Mouse (Mus musculus) liver, embryonic 15.5 days (tissue): ENCODE results near the gene Olfr1469. TPM values are rescaled to one million over a fixed set of nuclear protein-coding genes. Genes with fewer than 3 reads are reported as not detected.
"Not testable (repeated sequence)": the region's sequence is repeated elsewhere in the genome, so short reads cannot be mapped to it uniquely, and the experiment has no call there.

ENCODE experiments used
- ATAC-seq: fragments of 200-750 bp; cut with Nextera tagmentation; 2 replicates; pipeline ENCODE4 v1.8.0; 2017; ENCODE audit warnings: moderate number of reproducible peaks, mild to moderate bottlenecking, moderate library complexity; ENCODE audit not compliant: insufficient read depth
- H3K27ac ChIP-seq: fragments of 300-500 bp; sonication (generic); replicated peaks from 2 replicates; pipeline ENCODE4 v1.5.1; 2015; ENCODE audit warnings: mild to moderate bottlenecking, inconsistent platforms
- H3K27me3 ChIP-seq: fragments of 300-500 bp; sonication (generic); 2 replicates; pipeline ENCODE4 v1.6.1; 2015; ENCODE audit warnings: mild to moderate bottlenecking, inconsistent platforms
- H3K36me3 ChIP-seq: fragments of 300-500 bp; sonication (generic); replicated peaks from 2 replicates; pipeline ENCODE4 v1.6.1; 2015; ENCODE audit warnings: moderate library complexity, mild to moderate bottlenecking, inconsistent platforms
- H3K4me1 ChIP-seq: fragments of 300-500 bp; sonication (generic); replicated peaks from 2 replicates; pipeline ENCODE4 v1.6.1; 2015; ENCODE audit warnings: inconsistent platforms
- H3K4me2 ChIP-seq: fragments of 300-500 bp; sonication (generic); 2 replicates; pipeline ENCODE4 v1.6.1; 2015; ENCODE audit warnings: moderate library complexity, mild to moderate bottlenecking, inconsistent platforms
- H3K4me3 ChIP-seq: fragments of 300-500 bp; sonication (generic); replicated peaks from 2 replicates; pipeline ENCODE4 v1.5.1; 2015; ENCODE audit warnings: mild to moderate bottlenecking, inconsistent platforms
- H3K9ac ChIP-seq: fragments of 300-500 bp; sonication (generic); 2 replicates; pipeline ENCODE4 v1.6.1; 2015; ENCODE audit warnings: moderate library complexity, mild to moderate bottlenecking, inconsistent platforms
- H3K9me3 ChIP-seq: fragments of 300-500 bp; sonication (generic); replicated peaks from 2 replicates; pipeline ENCODE4 v1.6.1; 2016; ENCODE audit warnings: inconsistent platforms
- WGBS: fragments of 180-500 bp; shearing (Covaris S2); methylation state at CpG from one replicate; pipeline ENCODE4 v1.1.7; 2015; ENCODE audit warnings: mixed read lengths; ENCODE audit not compliant: insufficient replicate concordance; 5-methylcytosine and 5-hydroxymethylcytosine counted together
- polyA plus RNA-seq: library from polyadenylated mRNA; unstranded; fragments of >200 nt; fragmentation: Nextera tagmentation; extraction: Ambion mirVana; gene quantifications from 2 replicates; pipeline ENCODE4 v1.2.1, GENCODE M21; 2015

The Olfr1469 gene
- not detected in 2 replicates for polyA plus RNA-seq

- H3K9ac ChIP-seq = no peak within 1 kb of the TSS
- H3K27me3 ChIP-seq = no peaks in the 10 kb centered on the region
- ATAC-seq = no peak
- H3K4me2 ChIP-seq = no peak within 1 kb of the TSS
- no peak within 1 kb of the TSS for H3K27ac ChIP-seq
- H3K9me3 ChIP-seq = no peaks in the 10 kb centered on the region
- no peaks in the 10 kb centered on the region for H3K4me1 ChIP-seq
- no peaks in the 10 kb centered on the region for H3K36me3 ChIP-seq
- no peak within 1 kb of the TSS for H3K4me3 ChIP-seq
- WGBS = 40% methylated on average over 2 of the region's 2 CpGs
These were observed at the start of gene Olfr1469 for GRCm38 (mm10) chr19:13407549-13407948. TSS of gene Olfr1469 (plus strand) at chr19:13407849.

- H3K4me1 ChIP-seq = no peaks in the 10 kb centered on the region
- H3K9me3 ChIP-seq = 0 out of 2 replicates have a peak, but pooled peaks cover 2% of the 10 kb centered on the region
- H3K27ac ChIP-seq = no peak within 1 kb of the TSS
- no peak within 1 kb of the TSS for H3K9ac ChIP-seq
- no peak within 1 kb of the TSS for H3K4me2 ChIP-seq
- no peaks in the 10 kb centered on the region for H3K27me3 ChIP-seq
- no peaks in the 10 kb centered on the region for H3K36me3 ChIP-seq
- no peak within 1 kb of the TSS for H3K4me3 ChIP-seq
- WGBS = 45% methylated on average over 2 of the region's 2 CpGs
- no peak for ATAC-seq
These were observed 45.7 kb upstream of the Olfr1469 start, which contains the start of gene Olfr1467 for GRCm38 (mm10) chr19:13361936-13362335. TSS of gene Olfr1467 (plus strand) at chr19:13362236.

- not testable (repeated sequence) for H3K27ac ChIP-seq, H3K9me3 ChIP-seq, H3K4me1 ChIP-seq, H3K27me3 ChIP-seq, H3K9ac ChIP-seq, H3K36me3 ChIP-seq, H3K4me2 ChIP-seq, H3K4me3 ChIP-seq, ATAC-seq
- 33% methylated on average over 2 of the region's 2 CpGs for WGBS
These were observed 35.5 kb downstream of the Olfr1469 start, which contains the start of gene Olfr1471 for GRCm38 (mm10) chr19:13443109-13443508. TSS of gene Olfr1471 (plus strand) at chr19:13443409.

- H3K9me3 ChIP-seq = no peaks in the 10 kb centered on the region
- H3K4me1 ChIP-seq = no peaks in the 10 kb centered on the region
- no peaks in the 10 kb centered on the region for H3K36me3 ChIP-seq
- no peak within 1 kb of the TSS for H3K27ac ChIP-seq
- H3K4me3 ChIP-seq = no peak within 1 kb of the TSS
- WGBS = 61% methylated on average over 1 of the region's 1 CpGs
- no peak for ATAC-seq
- H3K27me3 ChIP-seq = no peaks in the 10 kb centered on the region
- no peak within 1 kb of the TSS for H3K9ac ChIP-seq
- no peak within 1 kb of the TSS for H3K4me2 ChIP-seq
These were observed 48.3 kb downstream of the Olfr1469 start, which contains the start of gene Olfr1472 for GRCm38 (mm10) chr19:13455986-13456385. TSS of gene Olfr1472 (minus strand) at chr19:13456086.

Other genes starting within 250 kb of the Olfr1469 start
- gene Olfr1461, start 244.8 kb upstream of the Olfr1469 start, polyA plus RNA-seq = not detected in 2 replicates
- not detected in 2 replicates for gene Olfr1462, start 222.1 kb upstream of the Olfr1469 start, polyA plus RNA-seq
- not detected in 2 replicates for gene Olfr1463, start 176.5 kb upstream of the Olfr1469 start, polyA plus RNA-seq
- not detected in 2 replicates for gene Olfr1465, start 92.3 kb upstream of the Olfr1469 start, polyA plus RNA-seq
- gene Olfr1466, start 69.0 kb upstream of the Olfr1469 start, polyA plus RNA-seq = not detected in 2 replicates
- not detected in 2 replicates for gene Olfr1467, start 45.6 kb upstream of the Olfr1469 start, polyA plus RNA-seq
- not detected in 2 replicates for gene Olfr1471, start 35.6 kb downstream of the Olfr1469 start, polyA plus RNA-seq
- gene Olfr1472, start 48.2 kb downstream of the Olfr1469 start, polyA plus RNA-seq = not detected in 2 replicates
- not detected in 2 replicates for gene Olfr1474, start 61.7 kb downstream of the Olfr1469 start, polyA plus RNA-seq
- gene Olfr1475, start 72.3 kb downstream of the Olfr1469 start, polyA plus RNA-seq = not detected in 2 replicates
- not detected in 2 replicates for gene Olfr1477, start 92.7 kb downstream of the Olfr1469 start, polyA plus RNA-seq
- gene Olfr1480, start 120.1 kb downstream of the Olfr1469 start, polyA plus RNA-seq = not detected in 2 replicates
- not detected in 2 replicates for gene Olfr1484, start 175.7 kb downstream of the Olfr1469 start, polyA plus RNA-seq
- not detected in 2 replicates for gene Olfr1487, start 209.5 kb downstream of the Olfr1469 start, polyA plus RNA-seq
- gene Olfr1489, start 223.8 kb downstream of the Olfr1469 start, polyA plus RNA-seq = not detected in 2 replicates
- gene Olfr1490, start 243.2 kb downstream of the Olfr1469 start, polyA plus RNA-seq = not detected in 2 replicates